Mouse (Mus musculus) embryonic facial prominence, embryonic 15.5 days (tissue): ENCODE measurements around the gene Agmat. TPM values are rescaled to one million over a fixed set of nuclear protein-coding genes. Genes with fewer than 3 reads are reported as not detected.

Experiments
- ATAC-seq: fragments of 200-750 bp; cut with Nextera tagmentation; 2 replicates; pipeline ENCODE4 v1.8.0; 2017; ENCODE audit warnings: low read depth, moderate TSS enrichment; ENCODE audit not compliant: insufficient number of reproducible peaks, low FRiP score, low TSS enrichment
- H3K27ac ChIP-seq: fragments of 300-500 bp; sonication (generic); replicated peaks from 2 replicates; pipeline ENCODE4 v1.5.1; 2015; ENCODE audit warnings: mild to moderate bottlenecking, inconsistent platforms
- H3K27me3 ChIP-seq: fragments of 300-500 bp; sonication (generic); 2 replicates; pipeline ENCODE4 v1.6.1; 2015; ENCODE audit warnings: inconsistent platforms
- H3K36me3 ChIP-seq: fragments of 300-500 bp; sonication (generic); 2 replicates; pipeline ENCODE4 v1.6.1; 2015; ENCODE audit warnings: mild to moderate bottlenecking, inconsistent platforms
- H3K4me1 ChIP-seq: fragments of 300-500 bp; sonication (generic); 2 replicates; pipeline ENCODE4 v1.6.1; 2015; ENCODE audit warnings: inconsistent platforms
- H3K4me2 ChIP-seq: fragments of 300-500 bp; sonication (generic); replicated peaks from 2 replicates; pipeline ENCODE4 v1.6.1; 2015; ENCODE audit warnings: mild to moderate bottlenecking, inconsistent platforms
- H3K4me3 ChIP-seq: fragments of 300-500 bp; sonication (generic); replicated peaks from 2 replicates; pipeline ENCODE4 v1.5.1; 2015; ENCODE audit warnings: mild to moderate bottlenecking, inconsistent platforms
- H3K9ac ChIP-seq: fragments of 300-500 bp; sonication (generic); 2 replicates; pipeline ENCODE4 v1.6.1; 2015; ENCODE audit warnings: inconsistent platforms
- H3K9me3 ChIP-seq: fragments of 300-500 bp; sonication (generic); replicated peaks from 2 replicates; pipeline ENCODE4 v1.6.1; 2016; ENCODE audit warnings: inconsistent platforms
- WGBS: fragments of 180-500 bp; shearing (Covaris S2); methylation state at CpG from one replicate; pipeline ENCODE4 v1.1.7; 2015; 5-methylcytosine and 5-hydroxymethylcytosine counted together
- polyA plus RNA-seq: library from polyadenylated mRNA; unstranded; fragments of >200 nt; fragmentation: Nextera tagmentation; extraction: Ambion mirVana; gene quantifications from 2 replicates; pipeline ENCODE4 v1.2.1, GENCODE M21; 2015

The Agmat gene
- polyA plus RNA-seq, 1 experiment from 2014 or later: 0.33 TPM

DNA sequence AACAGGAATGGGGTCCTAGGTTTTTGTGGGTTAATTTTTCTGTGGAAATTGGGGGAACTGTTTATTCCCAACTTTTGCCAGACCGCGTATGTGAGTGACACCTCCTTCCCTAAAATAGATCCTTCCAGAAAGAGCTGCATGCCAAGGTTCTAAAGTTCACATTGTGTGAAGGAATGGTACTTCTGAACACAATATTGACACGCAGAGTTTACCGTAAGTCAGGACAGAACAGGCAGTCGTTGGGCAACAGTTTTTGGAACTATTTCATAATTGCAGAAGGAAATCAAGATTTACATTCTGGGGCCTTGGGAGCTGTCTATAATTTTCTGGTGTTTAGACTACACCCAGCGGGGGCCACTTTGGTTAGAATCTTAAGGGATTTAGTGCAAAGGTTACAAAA, 24.5 kb upstream of the Agmat start:
- 46% methylated on average over 6 of the region's 6 CpGs for WGBS
- Histone ChIP-seq H3K27me3 (no peaks in the 10 kb centered on the region), H3K27ac (peak overlapping the region; percentile 97), H3K4me3 (peak overlapping the region; percentile 92), H3K36me3 (peaks cover 6% of the 10 kb centered on the region; the same call in 1 of the 2 replicates), H3K4me1 (peaks cover 34% of the 10 kb centered on the region), H3K9ac (peak overlapping the region; percentile 97; the same call in 1 of the 2 replicates), H3K9me3 (no peaks in the 10 kb centered on the region), H3K4me2 (peak overlapping the region; percentile 77)
- no peak for ATAC-seq

DNA sequence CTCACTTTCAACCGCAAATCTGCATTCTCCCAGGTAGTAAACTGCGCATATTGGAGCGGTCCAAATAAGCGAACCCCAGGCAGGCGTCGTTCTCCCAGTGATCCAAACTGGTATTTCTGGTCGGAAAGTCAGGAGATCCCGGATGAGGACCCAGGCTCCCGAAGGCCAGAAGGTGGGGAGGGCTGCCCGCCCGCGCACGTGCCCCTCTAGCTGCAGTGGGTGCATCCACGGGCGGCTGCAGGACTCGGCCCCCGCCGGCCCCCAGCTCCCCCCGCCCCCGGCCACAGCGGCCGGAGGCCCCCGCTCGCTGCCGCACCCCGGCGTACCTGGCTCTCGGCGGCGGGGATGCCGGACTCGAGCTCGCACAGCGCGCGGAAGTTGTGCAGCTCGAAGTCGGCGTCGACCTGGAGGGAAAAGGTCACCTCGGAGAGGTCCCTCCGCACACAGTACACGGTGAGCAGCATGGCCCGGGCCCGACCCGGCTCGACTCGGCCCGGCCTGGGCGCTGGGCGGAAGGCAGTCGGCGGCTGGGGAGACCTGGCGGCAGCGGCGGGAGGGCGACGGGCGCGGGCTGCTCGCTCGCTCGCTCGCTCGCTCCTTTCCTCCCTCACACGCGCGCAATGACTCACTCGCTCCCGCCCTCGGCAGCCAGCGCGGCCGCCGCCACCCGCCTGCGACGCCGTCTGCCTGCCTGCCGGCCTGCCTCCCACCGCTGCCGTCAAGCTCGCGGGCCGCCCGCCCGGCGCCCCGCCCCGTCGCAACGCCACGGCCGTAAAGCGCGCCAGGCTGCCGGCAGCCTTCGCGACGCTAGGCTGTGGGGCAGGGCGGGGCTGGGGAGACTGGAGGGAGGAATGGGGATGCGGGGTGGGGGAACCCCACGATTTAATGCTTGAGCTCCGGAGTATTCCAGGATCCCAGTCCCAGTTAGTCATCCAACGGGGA, 23.5 kb upstream of the Agmat start, which contains the start of gene Ddi2:
Gene Ddi2 (minus strand): TSS at position 689 of the 942 bp plus-strand sequence.
- H3K4me2 ChIP-seq: peak within 1 kb of the TSS; percentile 77
- peak within 1 kb of the TSS; percentile 97 for H3K27ac ChIP-seq
- peak; percentile 83 for ATAC-seq
- no peaks in the 10 kb centered on the region for H3K27me3 ChIP-seq
- H3K4me1 ChIP-seq: peaks cover 34% of the 10 kb centered on the region
- under 1% methylated on average over 104 of the region's 105 CpGs for WGBS
- peak within 1 kb of the TSS; percentile 92 for H3K4me3 ChIP-seq
- H3K9me3 ChIP-seq: no peaks in the 10 kb centered on the region
- H3K9ac ChIP-seq: peak within 1 kb of the TSS; percentile 97
- H3K36me3 ChIP-seq: no peaks in the 10 kb centered on the region

- Histone ChIP-seq H3K36me3 (no peaks in the 10 kb centered on the region), H3K9ac (0 out of 2 replicates have a peak overlapping the region, but pooled peaks have one; percentile 16), H3K27me3 (no peaks in the 10 kb centered on the region), H3K4me1 (peaks cover 34% of the 10 kb centered on the region), H3K4me3 (peak overlapping the region; percentile 92), H3K4me2 (peak overlapping the region; percentile 77), H3K9me3 (no peaks in the 10 kb centered on the region), H3K27ac (peak overlapping the region; percentile 97)
- no peak for ATAC-seq
- 5% methylated on average over 13 of the region's 13 CpGs for WGBS
Observed at GRCm38 (mm10) chr4:141723673-141724068, 22.8 kb upstream of the Agmat start.

- Histone ChIP-seq H3K27me3 (no peaks in the 10 kb centered on the region), H3K27ac (no peak overlapping the region), H3K36me3 (no peaks in the 10 kb centered on the region), H3K4me3 (no peak overlapping the region), H3K9ac (no peak overlapping the region), H3K4me2 (no peak overlapping the region), H3K9me3 (no peaks in the 10 kb centered on the region), H3K4me1 (peaks cover 33% of the 10 kb centered on the region)
- WGBS: 69% methylated on average over 11 of the region's 11 CpGs
- ATAC-seq: no peak
Observed at GRCm38 (mm10) chr4:141724594-141724993, 21.9 kb upstream of the Agmat start.

DNA sequence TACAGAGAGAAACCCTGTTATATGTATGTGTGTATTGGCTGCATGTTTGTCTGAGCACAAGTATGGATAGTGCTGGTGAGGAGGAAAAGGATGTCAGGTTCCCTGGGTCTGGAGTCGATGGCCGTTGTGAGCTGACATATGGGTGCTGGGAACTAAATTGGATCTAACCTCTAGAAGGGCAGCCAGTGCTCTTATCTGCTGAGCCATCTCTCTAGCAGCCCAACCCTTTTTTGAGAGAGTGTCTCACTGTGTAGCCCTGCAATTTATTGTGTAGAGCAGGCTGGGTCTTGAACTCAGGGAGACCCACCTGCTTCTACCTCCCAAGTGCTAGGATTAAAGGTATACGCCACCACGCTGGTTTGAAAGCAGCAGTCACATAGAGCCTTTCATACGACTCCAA, 21.2 kb upstream of the Agmat start:
- Histone ChIP-seq H3K27ac (no peak overlapping the region), H3K9me3 (no peaks in the 10 kb centered on the region), H3K9ac (no peak overlapping the region), H3K4me2 (no peak overlapping the region), H3K4me1 (peaks cover 27% of the 10 kb centered on the region), H3K36me3 (no peaks in the 10 kb centered on the region), H3K4me3 (no peak overlapping the region), H3K27me3 (no peaks in the 10 kb centered on the region)
- no peak for ATAC-seq
- 72% methylated on average over 5 of the region's 5 CpGs for WGBS

- Histone ChIP-seq H3K36me3 (no peaks in the 10 kb centered on the region), H3K9me3 (no peaks in the 10 kb centered on the region), H3K4me1 (peaks cover 23% of the 10 kb centered on the region), H3K9ac (no peak overlapping the region), H3K4me2 (no peak overlapping the region), H3K27ac (no peak overlapping the region), H3K4me3 (no peak overlapping the region), H3K27me3 (no peaks in the 10 kb centered on the region)
- no peak for ATAC-seq
- WGBS: 40% methylated on average over 3 of the region's 3 CpGs
Observed at GRCm38 (mm10) chr4:141725738-141726137, 20.7 kb upstream of the Agmat start.

- H3K27me3 ChIP-seq: no peaks in the 10 kb centered on the region
- no peak overlapping the region for H3K9ac ChIP-seq
- no peak overlapping the region for H3K4me2 ChIP-seq
- no peak overlapping the region for H3K27ac ChIP-seq
- peaks cover 2% of the 10 kb centered on the region; the same call in 1 of the 2 replicates for H3K4me1 ChIP-seq
- H3K36me3 ChIP-seq: no peaks in the 10 kb centered on the region
- no peaks in the 10 kb centered on the region for H3K9me3 ChIP-seq
- no peak for ATAC-seq
- no peak overlapping the region for H3K4me3 ChIP-seq
- WGBS: 81% methylated on average over 3 of the region's 3 CpGs
Observed at GRCm38 (mm10) chr4:141729266-141729665, 17.2 kb upstream of the Agmat start.

DNA sequence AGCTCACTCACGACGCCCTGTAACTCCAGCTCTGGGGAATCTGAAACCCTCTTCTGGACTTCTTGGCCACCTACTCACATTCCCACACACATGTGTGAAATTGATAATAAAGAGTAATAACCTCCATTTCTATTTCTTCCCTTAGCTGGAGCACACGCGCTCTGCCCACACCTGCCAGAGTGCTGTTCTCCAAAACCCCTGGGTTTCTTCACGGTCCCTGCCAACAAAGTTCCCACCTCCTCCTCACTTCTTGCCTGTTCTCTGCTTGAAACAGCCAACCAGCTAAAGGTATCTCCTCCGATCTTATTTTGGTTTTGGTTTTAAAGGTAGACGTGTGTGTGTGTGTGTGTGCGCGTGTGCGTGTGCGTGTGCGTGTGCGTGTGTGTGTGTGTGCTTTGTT, 16.1 kb upstream of the Agmat start:
- no peak for ATAC-seq
- Histone ChIP-seq H3K27me3 (no peaks in the 10 kb centered on the region), H3K27ac (no peak overlapping the region), H3K9ac (no peak overlapping the region), H3K9me3 (no peaks in the 10 kb centered on the region), H3K4me3 (no peak overlapping the region), H3K36me3 (no peaks in the 10 kb centered on the region), H3K4me1 (peaks cover 12% of the 10 kb centered on the region), H3K4me2 (no peak overlapping the region)
- WGBS: 80% methylated on average over 13 of the region's 13 CpGs

DNA sequence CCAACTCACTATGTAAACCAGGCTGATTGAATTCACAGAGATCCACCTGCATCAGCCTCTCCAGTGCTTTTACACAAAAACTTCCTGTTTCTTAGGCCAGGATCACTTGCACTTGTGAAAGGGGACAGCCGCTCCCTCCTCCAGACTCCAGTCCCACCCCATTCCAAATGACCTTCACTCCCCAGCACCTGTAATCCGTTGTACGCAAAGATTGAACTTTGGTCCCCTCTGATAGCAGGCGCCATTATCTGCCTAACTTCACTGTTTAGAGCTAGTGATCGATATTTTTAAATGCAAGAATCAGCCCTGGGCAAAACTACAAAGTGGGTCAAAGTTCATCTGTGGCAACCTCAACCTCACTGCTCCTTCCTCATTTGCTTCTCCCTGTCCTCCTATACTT, 14.7 kb upstream of the Agmat start:
- ATAC-seq: no peak
- Histone ChIP-seq H3K4me2 (no peak overlapping the region), H3K27ac (no peak overlapping the region), H3K27me3 (no peaks in the 10 kb centered on the region), H3K36me3 (no peaks in the 10 kb centered on the region), H3K9me3 (no peaks in the 10 kb centered on the region), H3K4me3 (no peak overlapping the region), H3K4me1 (peaks cover 12% of the 10 kb centered on the region), H3K9ac (no peak overlapping the region)
- WGBS: 81% methylated on average over 5 of the region's 5 CpGs

DNA sequence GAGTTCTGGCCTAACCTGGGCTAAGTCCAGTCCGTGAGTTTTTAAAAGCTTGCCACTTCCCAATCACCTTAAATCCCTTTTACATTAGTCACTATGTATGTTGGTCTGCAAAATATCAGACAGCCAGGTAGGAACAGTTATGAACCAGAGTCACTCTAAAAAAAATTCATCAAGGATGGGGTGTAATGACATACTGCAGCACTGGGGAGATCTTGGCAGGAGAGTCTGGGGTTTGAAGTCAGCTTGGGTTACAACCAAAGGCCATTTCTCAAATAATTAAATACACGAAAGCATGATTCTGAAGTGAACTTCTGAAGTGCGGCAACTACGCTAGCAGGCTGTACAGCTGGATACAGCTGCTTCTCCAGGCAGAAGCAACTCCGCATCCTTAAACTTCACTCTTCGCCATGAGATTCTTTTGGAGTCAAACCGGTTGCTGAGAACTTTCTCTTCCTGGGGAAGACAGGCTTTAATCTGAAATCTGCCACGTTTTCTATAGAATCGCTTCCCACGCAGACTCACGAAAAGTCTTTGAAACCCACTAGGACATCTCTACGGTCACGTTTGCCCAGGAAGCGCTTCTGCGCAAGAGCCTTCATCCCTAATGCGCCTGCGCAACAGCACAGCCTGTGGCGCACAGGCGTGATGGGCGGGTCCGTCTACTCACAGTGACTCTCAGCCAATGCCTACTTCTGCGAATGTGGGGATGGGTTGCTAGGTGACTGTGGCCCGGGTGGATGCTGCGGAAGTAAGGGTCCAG, 11.8 kb upstream of the Agmat start:
- no peaks in the 10 kb centered on the region for H3K9me3 ChIP-seq
- H3K4me1 ChIP-seq: peaks cover 12% of the 10 kb centered on the region
- H3K27me3 ChIP-seq: no peaks in the 10 kb centered on the region
- H3K4me3 ChIP-seq: peak overlapping the region; percentile 46
- H3K36me3 ChIP-seq: no peaks in the 10 kb centered on the region
- no peak overlapping the region for H3K9ac ChIP-seq
- 7% methylated on average over 24 of the region's 24 CpGs for WGBS
- peak overlapping the region; percentile 78 for H3K27ac ChIP-seq
- peak overlapping the region; percentile 61 for H3K4me2 ChIP-seq
- peak; percentile 95 for ATAC-seq

DNA sequence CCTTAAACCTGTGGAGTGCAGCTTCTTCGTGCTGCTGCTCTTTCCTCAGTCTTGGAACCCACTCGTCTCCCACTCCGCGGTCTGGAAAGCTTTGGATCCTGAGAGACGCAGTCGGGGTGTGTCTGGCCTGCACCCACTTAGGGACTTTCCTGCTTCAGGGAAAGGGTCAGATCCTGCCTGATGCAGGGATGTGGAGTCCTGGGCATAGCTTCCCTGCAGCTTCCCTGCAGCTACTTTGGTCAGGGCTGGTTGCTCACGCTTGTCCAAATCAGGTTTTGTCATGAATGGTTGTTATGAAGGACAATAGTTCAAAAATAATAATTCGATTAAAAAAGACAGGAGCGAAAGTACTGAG, 11.3 kb upstream of the Agmat start:
- 21% methylated on average over 9 of the region's 9 CpGs for WGBS
- H3K27me3 ChIP-seq: no peaks in the 10 kb centered on the region
- H3K9ac ChIP-seq: no peak overlapping the region
- peak overlapping the region; percentile 61 for H3K4me2 ChIP-seq
- H3K4me1 ChIP-seq: peaks cover 12% of the 10 kb centered on the region
- H3K9me3 ChIP-seq: no peaks in the 10 kb centered on the region
- H3K36me3 ChIP-seq: no peaks in the 10 kb centered on the region
- H3K4me3 ChIP-seq: peak overlapping the region; percentile 46
- ATAC-seq: no peak
- H3K27ac ChIP-seq: peak overlapping the region; percentile 78; the same call in 1 of the 2 replicates
